Mouse (Mus musculus) heart, embryonic 16.5 days (tissue): ENCODE results near the gene Gpr68. TPM values are rescaled to one million over a fixed set of nuclear protein-coding genes. Genes with fewer than 3 reads are reported as not detected.

ENCODE experiments used
- ATAC-seq: fragments of 200-750 bp; cut with Nextera tagmentation; replicated peaks from 2 replicates; pipeline ENCODE4 v1.8.0; 2017; ENCODE audit warnings: moderate number of reproducible peaks; ENCODE audit not compliant: insufficient read depth, low FRiP score; ENCODE audit errors: extremely low read depth
- H3K27ac ChIP-seq: fragments of 300-500 bp; sonication (generic); 2 replicates; pipeline ENCODE4 v1.5.1; 2014; ENCODE audit warnings: mild to moderate bottlenecking, low read length, control low read depth, moderate library complexity
- H3K27me3 ChIP-seq: fragments of 300-500 bp; sonication (generic); 2 replicates; pipeline ENCODE4 v1.6.1; 2014; ENCODE audit warnings: low read length, mixed read lengths; ENCODE audit not compliant: control insufficient read depth, insufficient read depth
- H3K36me3 ChIP-seq: fragments of 300-500 bp; sonication (generic); 2 replicates; pipeline ENCODE4 v1.6.1; 2014; ENCODE audit not compliant: control insufficient read depth, insufficient read depth
- H3K4me1 ChIP-seq: fragments of 300-500 bp; sonication (generic); 2 replicates; pipeline ENCODE4 v1.6.1; 2014; ENCODE audit warnings: low read length, mixed read lengths; ENCODE audit not compliant: control insufficient read depth, insufficient read depth
- H3K4me2 ChIP-seq: fragments of 300-500 bp; sonication (generic); 2 replicates; pipeline ENCODE4 v1.6.1; 2014; ENCODE audit warnings: low read depth, mild to moderate bottlenecking, control low read depth, low read length
- H3K4me3 ChIP-seq: fragments of 300-500 bp; sonication (generic); 2 replicates; pipeline ENCODE4 v1.5.1; 2014; ENCODE audit warnings: mild to moderate bottlenecking, control low read depth, low read length
- H3K9ac ChIP-seq: fragments of 300-500 bp; sonication (generic); 2 replicates; pipeline ENCODE4 v1.6.1; 2014; ENCODE audit warnings: low read length, control low read depth
- H3K9me3 ChIP-seq: fragments of 300-500 bp; sonication (generic); replicated peaks from 2 replicates; pipeline ENCODE4 v1.6.1; 2016; ENCODE audit warnings: low read length; ENCODE audit not compliant: control insufficient read depth
- WGBS: fragments of 180-500 bp; shearing (Covaris S2); extraction: QIAGEN DNeasy Blood & Tissue Kit; methylation state at CpG from one replicate; pipeline ENCODE4 v1.1.7; 2014; 5-methylcytosine and 5-hydroxymethylcytosine counted together
- polyA plus RNA-seq: library from polyadenylated mRNA; unstranded; fragments of >200 nt; fragmentation: Nextera tagmentation; extraction: Ambion mirVana; gene quantifications from 2 replicates; pipeline ENCODE4 v1.2.1, GENCODE M21; 2015

Gpr68 gene
- polyA plus RNA-seq, 1 experiment from 2014 or later: 8.7 TPM

- H3K4me2 ChIP-seq: no peak overlapping the region
- no peaks in the 10 kb centered on the region for H3K27me3 ChIP-seq
- H3K9me3 ChIP-seq: peaks cover 5% of the 10 kb centered on the region; the same call in 1 of the 2 replicates
- no peak; the same call in 1 of the 2 replicates for ATAC-seq
- no peaks in the 10 kb centered on the region for H3K36me3 ChIP-seq
- H3K4me3 ChIP-seq: no peak overlapping the region
- 58% methylated on average over 4 of the region's 4 CpGs for WGBS
- no peak overlapping the region for H3K27ac ChIP-seq
- H3K4me1 ChIP-seq: no peaks in the 10 kb centered on the region
- no peak overlapping the region for H3K9ac ChIP-seq
Observed at GRCm38 (mm10) chr12:100868049-100868622, 39.9 kb downstream of the Gpr68 start.

GRCm38 (mm10) chr12:100867097-100867496 lies 40.9 kb downstream of the Gpr68 start:
- no peak overlapping the region for H3K4me2 ChIP-seq
- peaks cover 5% of the 10 kb centered on the region; the same call in 1 of the 2 replicates for H3K9me3 ChIP-seq
- no peak overlapping the region for H3K27ac ChIP-seq
- WGBS: 86% methylated on average over 8 of the region's 8 CpGs
- H3K36me3 ChIP-seq: no peaks in the 10 kb centered on the region
- H3K9ac ChIP-seq: no peak overlapping the region
- no peaks in the 10 kb centered on the region for H3K4me1 ChIP-seq
- no peaks in the 10 kb centered on the region for H3K27me3 ChIP-seq
- no peak for ATAC-seq
- H3K4me3 ChIP-seq: no peak overlapping the region

GRCm38 (mm10) chr12:100865509-100866078 lies 42.4 kb downstream of the Gpr68 start:
- Histone ChIP-seq H3K27ac (no peak overlapping the region), H3K4me1 (no peaks in the 10 kb centered on the region), H3K4me3 (no peak overlapping the region), H3K4me2 (no peak overlapping the region), H3K27me3 (no peaks in the 10 kb centered on the region), H3K9me3 (peaks cover 5% of the 10 kb centered on the region; the same call in 1 of the 2 replicates), H3K9ac (no peak overlapping the region), H3K36me3 (no peaks in the 10 kb centered on the region)
- 58% methylated on average over 11 of the region's 11 CpGs for WGBS
- no peak for ATAC-seq

DNA sequence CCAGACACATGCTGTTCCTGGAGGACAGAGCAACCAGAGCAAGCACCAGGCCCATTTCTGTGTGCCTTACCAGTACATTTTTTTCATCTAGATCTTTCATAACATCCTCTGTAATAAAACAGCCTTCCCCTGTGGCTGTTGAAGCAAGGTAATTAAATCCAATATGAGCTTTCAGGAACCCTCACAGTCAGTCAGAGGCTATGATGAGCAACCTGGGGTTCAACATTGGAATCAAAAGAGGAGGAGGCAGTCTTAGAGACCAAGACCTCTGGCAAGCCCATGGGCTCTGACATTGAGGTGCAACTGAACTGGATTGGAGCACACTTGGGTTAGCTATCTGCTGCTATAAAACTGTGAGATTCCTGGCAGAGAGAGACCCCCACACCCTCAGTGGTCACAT lies 42.9 kb downstream of the Gpr68 start:
- no peak for ATAC-seq
- Histone ChIP-seq H3K4me1 (no peaks in the 10 kb centered on the region), H3K9ac (no peak overlapping the region), H3K9me3 (peaks cover 5% of the 10 kb centered on the region; the same call in 1 of the 2 replicates), H3K27me3 (no peaks in the 10 kb centered on the region), H3K36me3 (no peaks in the 10 kb centered on the region), H3K27ac (no peak overlapping the region), H3K4me2 (no peak overlapping the region), H3K4me3 (no peak overlapping the region)

- ATAC-seq: no peak
- WGBS: 81% methylated on average over 3 of the region's 3 CpGs
- Histone ChIP-seq H3K9ac (no peak overlapping the region), H3K9me3 (no peaks in the 10 kb centered on the region), H3K4me2 (no peak overlapping the region), H3K4me3 (no peak overlapping the region), H3K4me1 (no peaks in the 10 kb centered on the region), H3K27me3 (no peaks in the 10 kb centered on the region), H3K27ac (no peak overlapping the region), H3K36me3 (no peaks in the 10 kb centered on the region)
Observed at GRCm38 (mm10) chr12:100862856-100863446, 45.0 kb downstream of the Gpr68 start.

- no peak for ATAC-seq
- H3K9ac ChIP-seq: no peak overlapping the region
- WGBS: 77% methylated on average over 3 of the region's 3 CpGs
- H3K27me3 ChIP-seq: no peaks in the 10 kb centered on the region
- H3K4me2 ChIP-seq: no peak overlapping the region
- H3K4me1 ChIP-seq: no peaks in the 10 kb centered on the region
- H3K9me3 ChIP-seq: no peaks in the 10 kb centered on the region
- no peak overlapping the region for H3K4me3 ChIP-seq
- H3K36me3 ChIP-seq: no peaks in the 10 kb centered on the region
- no peak overlapping the region for H3K27ac ChIP-seq
Observed at GRCm38 (mm10) chr12:100862272-100862671, 45.7 kb downstream of the Gpr68 start.

- Histone ChIP-seq H3K4me2 (no peak overlapping the region), H3K27ac (no peak overlapping the region), H3K4me3 (no peak overlapping the region), H3K9ac (no peak overlapping the region), H3K36me3 (no peaks in the 10 kb centered on the region), H3K4me1 (no peaks in the 10 kb centered on the region), H3K9me3 (no peaks in the 10 kb centered on the region), H3K27me3 (no peaks in the 10 kb centered on the region)
- 72% methylated on average over 7 of the region's 7 CpGs for WGBS
- no peak for ATAC-seq
Observed at GRCm38 (mm10) chr12:100857791-100858190, 50.2 kb downstream of the Gpr68 start.

GRCm38 (mm10) chr12:100856337-100856736 lies 51.7 kb downstream of the Gpr68 start:
- WGBS: 63% methylated on average over 2 of the region's 2 CpGs

DNA sequence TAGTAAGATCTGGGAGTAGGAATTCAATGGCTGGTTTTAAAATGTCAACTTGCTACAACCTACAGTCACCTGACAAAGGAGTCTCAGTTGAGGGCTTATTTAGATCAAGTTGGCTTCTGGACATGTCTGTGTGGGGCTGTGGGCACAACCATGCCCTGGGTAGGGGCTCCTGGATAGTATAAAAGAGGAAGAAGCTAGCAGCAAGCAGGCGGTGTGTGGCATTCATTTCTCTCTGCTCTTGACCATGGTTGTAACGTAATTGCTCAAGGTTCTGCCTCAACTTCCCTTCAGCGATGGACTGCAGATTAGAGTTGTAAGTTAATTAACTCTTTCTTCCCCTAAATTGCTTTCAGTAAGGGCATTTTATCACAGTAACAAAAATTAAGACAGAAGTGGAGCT lies 55.6 kb downstream of the Gpr68 start:
- H3K4me3 ChIP-seq: no peak overlapping the region
- no peak overlapping the region for H3K4me2 ChIP-seq
- WGBS: 77% methylated on average over 3 of the region's 3 CpGs
- no peaks in the 10 kb centered on the region for H3K36me3 ChIP-seq
- ATAC-seq: no peak
- no peak overlapping the region for H3K9ac ChIP-seq
- no peaks in the 10 kb centered on the region for H3K9me3 ChIP-seq
- no peaks in the 10 kb centered on the region for H3K4me1 ChIP-seq
- no peaks in the 10 kb centered on the region for H3K27me3 ChIP-seq
- no peak overlapping the region for H3K27ac ChIP-seq

More at GRCm38 (mm10) chr12:100856337-100856736, 51.7 kb downstream of the Gpr68 start:
- Histone ChIP-seq H3K4me2 (no peak overlapping the region), H3K36me3 (no peaks in the 10 kb centered on the region), H3K9me3 (no peaks in the 10 kb centered on the region), H3K4me1 (no peaks in the 10 kb centered on the region), H3K9ac (no peak overlapping the region), H3K27me3 (no peaks in the 10 kb centered on the region), H3K4me3 (no peak overlapping the region), H3K27ac (no peak overlapping the region)
- ATAC-seq: no peak
